8 mouse cellular contexts compared by ENCODE assay signal in the genomic region with DNA sequence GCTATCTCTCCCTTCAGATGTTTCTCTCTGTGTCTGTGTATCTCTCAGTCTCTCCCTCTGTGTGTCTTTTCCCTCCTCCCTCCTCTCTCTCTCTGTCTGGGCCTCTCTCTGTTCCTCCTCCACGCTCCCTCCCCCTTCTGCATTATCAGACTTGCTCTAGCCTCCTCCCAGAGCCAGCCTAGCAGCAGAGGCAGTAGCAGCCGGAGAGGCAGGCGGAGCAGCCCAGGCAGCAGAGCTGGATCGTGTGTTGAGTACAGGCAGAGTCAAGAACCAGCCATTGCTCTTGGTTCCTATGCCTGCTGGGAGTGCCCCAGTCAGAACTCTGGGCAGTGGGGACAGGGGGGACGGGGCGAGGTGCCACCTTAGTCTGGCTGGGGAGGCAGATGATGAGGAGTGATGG. TPM values are rescaled to one million over a fixed set of nuclear protein-coding genes. Genes with fewer than 3 reads are reported as not detected.
DNase-seq lines count a peak whose midpoint lies in the region; ATAC-seq and TF ChIP-seq lines count a peak whose summit lies in the region.

TSS of gene Pde2a (plus strand) at position 163 of the 400 bp plus-strand sequence.

- TF ChIP-seq CTCF in midbrain, postnatal 0 days (IDR thresholded peaks at IDR 0.05) = no peak

- H3K27ac ChIP-seq in lung, embryonic 16.5 days (ENCODE audit: low read length) = no peak within 1 kb of the TSS
- H3K27ac ChIP-seq in heart, embryonic 16.5 days (ENCODE audit: low read length) = no peak within 1 kb of the TSS
- H3K27ac ChIP-seq in midbrain, postnatal 0 days (ENCODE audit: low read depth, low read length) = peak within 1 kb of the TSS; percentile 39; the same call in 1 of the 2 replicates

- no peaks in the 10 kb centered on the region for H3K4me1 ChIP-seq in lung, embryonic 16.5 days (replicated peaks; ENCODE audit: control insufficient read depth, insufficient read depth, low read length)
- no peaks in the 10 kb centered on the region for H3K4me1 ChIP-seq in heart, embryonic 16.5 days (ENCODE audit: control insufficient read depth, insufficient read depth, low read length)
- peaks cover 11% of the 10 kb centered on the region; the same call in 1 of the 2 replicates for H3K4me1 ChIP-seq in midbrain, postnatal 0 days (ENCODE audit: insufficient read depth, low read length)

- no peak for DNase-seq in lung, postnatal 25 days (ENCODE audit: low spot score)
- peak; percentile 79 to 87 for DNase-seq in left cerebral cortex, adult 18-20 months (ENCODE audit: low spot score in 2 of 2)
- DNase-seq in midbrain, postnatal 0 days (ENCODE audit: low spot score) = peak; percentile 64
- DNase-seq in ovary, postnatal 36 days (ENCODE audit: low spot score) = no peak
- DNase-seq in thymus, adult 18-20 months = no peak

- no peak within 1 kb of the TSS for H3K9ac ChIP-seq in lung, embryonic 16.5 days (ENCODE audit: low read length)
- H3K9ac ChIP-seq in heart, embryonic 16.5 days (ENCODE audit: low read length) = no peak within 1 kb of the TSS
- peak within 1 kb of the TSS; percentile 15 for H3K9ac ChIP-seq in midbrain, postnatal 0 days (replicated peaks; ENCODE audit: low read length, poor library complexity, severe bottlenecking)

- no peaks in the 10 kb centered on the region for H3K9me3 ChIP-seq in lung, embryonic 16.5 days (ENCODE audit: control insufficient read depth, low read length)
- no peaks in the 10 kb centered on the region for H3K9me3 ChIP-seq in heart, embryonic 16.5 days (replicated peaks; ENCODE audit: control insufficient read depth, low read length)
- H3K9me3 ChIP-seq in midbrain, postnatal 0 days (ENCODE audit: low read length) = no peaks in the 10 kb centered on the region

- 24% methylated on average over 6 of the region's 6 CpGs for WGBS in lung, embryonic 16.5 days
- whole genome bisulfite sequencing in heart, embryonic 16.5 days = 26% methylated on average over 6 of the region's 6 CpGs
- WGBS in midbrain, postnatal 0 days = 14% methylated on average over 6 of the region's 6 CpGs

- H3K4me3 ChIP-seq in lung, embryonic 16.5 days (ENCODE audit: low read length) = no peak within 1 kb of the TSS
- no peak within 1 kb of the TSS for H3K4me3 ChIP-seq in heart, embryonic 16.5 days (ENCODE audit: low read length)
- peak within 1 kb of the TSS; percentile 28 for H3K4me3 ChIP-seq in midbrain, postnatal 0 days (ENCODE audit: low read depth, low read length)

- H3K27me3 ChIP-seq in lung, embryonic 16.5 days (ENCODE audit: control insufficient read depth, insufficient read depth, low read depth, low read length) = no peaks in the 10 kb centered on the region; the same call in 1 of the 2 replicates
- H3K27me3 ChIP-seq in heart, embryonic 16.5 days (ENCODE audit: control insufficient read depth, insufficient read depth, low read length) = peaks cover 34% of the 10 kb centered on the region
- peaks cover 6% of the 10 kb centered on the region; the same call in 1 of the 2 replicates for H3K27me3 ChIP-seq in midbrain, postnatal 0 days (ENCODE audit: insufficient read depth, low read length)

- H3K4me2 ChIP-seq in lung, embryonic 16.5 days (ENCODE audit: low read depth, low read length) = no peak within 1 kb of the TSS
- H3K4me2 ChIP-seq in heart, embryonic 16.5 days (ENCODE audit: low read depth, low read length) = no peak within 1 kb of the TSS
- H3K4me2 ChIP-seq in midbrain, postnatal 0 days (ENCODE audit: low read depth, low read length, poor library complexity, severe bottlenecking) = peak within 1 kb of the TSS; percentile 58

- H3K36me3 ChIP-seq in lung, embryonic 16.5 days (ENCODE audit: control insufficient read depth, insufficient read depth, low read length) = no peaks in the 10 kb centered on the region
- no peaks in the 10 kb centered on the region for H3K36me3 ChIP-seq in heart, embryonic 16.5 days (ENCODE audit: control insufficient read depth, insufficient read depth)
- no peaks in the 10 kb centered on the region for H3K36me3 ChIP-seq in midbrain, postnatal 0 days (ENCODE audit: insufficient read depth, low read length)

- no peak for ATAC-seq in lung, embryonic 16.5 days (ENCODE audit: low read depth)
- ATAC-seq in erythroblast, adult 5-6 weeks (replicated peaks; ENCODE audit: low FRiP score, poor library complexity, severe bottlenecking) = no peak
- ATAC-seq in heart, embryonic 16.5 days (replicated peaks; ENCODE audit: extremely low read depth, insufficient read depth, low FRiP score) = no peak
- ATAC-seq in midbrain, postnatal 0 days (ENCODE audit: low FRiP score) = peak; percentile 71

RNA-seq across cellular contexts. Expression of gene Pde2a, which starts in this region (rescaled TPM):
- 14.8 and 22.5 TPM in 2 replicates for polyA plus RNA-seq in lung, embryonic 16.5 days (2015; fragmentation: Nextera tagmentation; extraction: Ambion mirVana)
- 17.5 and 18.6 TPM in 2 replicates for total RNA-seq in erythroblast, adult 5-6 weeks (2015; ENCODE audit: low replicate concordance)
- total RNA-seq in erythroblast, adult 5-6 weeks (2017; ENCODE audit: low replicate concordance) = 13.0 and 16.4 TPM in 2 replicates
- polyA plus RNA-seq in heart, embryonic 16.5 days (2015; fragmentation: Nextera tagmentation; extraction: Ambion mirVana) = 12.7 and 21.1 TPM in 2 replicates
- total RNA-seq in left cerebral cortex, adult 18-20 months (2021) = 100 to 1,000 TPM; 347 to 370 TPM
- total RNA-seq in midbrain, postnatal 0 days (2014; rRNA removed) = 49.6 and 53.9 TPM in 2 replicates
- polyA plus RNA-seq in midbrain, postnatal 0 days (2015; fragmentation: Nextera tagmentation; extraction: Ambion mirVana) = 31.4 and 33.8 TPM in 2 replicates

Comparison
In these comparisons a context has a peak if more than half of its experiments do, and no peak if none do; other contexts are left out.
1. DNase-seq: peak in left cerebral cortex, adult 18-20 months (2 of 2) and midbrain, postnatal 0 days (single experiment); none in lung, postnatal 25 days (single experiment), ovary, postnatal 36 days (single experiment) and thymus, adult 18-20 months (0 of 2).